22 mouse cellular contexts compared by ENCODE assay signal in the genomic region with DNA sequence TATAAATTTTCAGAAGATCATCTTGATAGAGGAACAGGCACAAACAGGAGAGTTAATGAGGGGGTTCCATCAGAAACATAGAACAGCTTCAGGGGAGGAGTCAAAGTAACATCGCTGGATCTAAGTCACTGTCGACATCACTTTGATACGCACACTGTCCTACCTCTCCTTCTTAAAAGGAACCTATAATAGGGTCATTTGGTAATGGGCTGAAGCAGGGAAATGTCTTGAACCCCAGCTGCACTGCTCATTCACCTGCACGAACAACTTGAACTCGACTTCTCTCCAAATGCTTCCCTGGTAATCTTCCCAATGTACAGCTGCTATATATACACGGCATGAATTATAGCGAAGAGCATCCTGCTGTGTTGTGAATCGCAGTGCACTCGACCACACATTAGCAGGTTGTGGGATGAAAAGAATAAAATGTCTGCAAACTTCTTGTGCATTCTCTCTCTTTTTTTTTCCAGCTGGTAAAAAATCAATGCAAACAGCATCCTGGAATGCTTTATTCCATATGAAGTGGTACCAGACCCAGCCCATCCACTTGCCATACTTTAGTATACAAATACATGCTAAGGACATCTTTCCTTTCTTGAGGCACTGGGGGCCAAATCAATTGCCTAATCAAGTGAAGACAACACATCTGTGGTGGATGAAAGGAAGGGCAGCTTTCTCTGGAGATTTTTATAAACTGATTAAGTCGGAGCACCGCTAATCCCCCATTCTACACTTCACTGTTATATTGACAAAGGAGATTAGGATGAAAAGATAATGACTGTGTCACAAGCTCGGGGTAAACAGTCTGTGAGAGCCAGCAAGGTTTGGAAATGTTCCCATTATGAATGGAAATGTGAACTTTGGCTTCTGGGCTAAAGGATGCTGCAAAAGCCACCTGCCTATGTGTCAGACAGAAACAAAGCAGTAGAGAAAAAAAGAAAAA.
A peak's percentile ranks its signal among the peaks of the same experiment; 100 is the strongest.
DNase-seq lines count a peak whose midpoint lies in the region; ATAC-seq and TF ChIP-seq lines count a peak whose summit lies in the region.
"Had no signal": no experiment of that assay in that cellular context is flagged by ENCODE, and none has a peak within 500 bp of the region (broad histone marks: within the 10 kb centered on the region; RNA-seq: fewer than 3 reads in every experiment).

No protein-coding gene starts in this region.

- peak; percentile 28 for DNase-seq in embryo, embryonic 10 days (ENCODE audit: low spot score)
- DNase-seq in embryo, embryonic 9.5 days (ENCODE audit: extremely low spot score), result no peak
- peak; percentile 40 for DNase-seq in hindbrain, postnatal 0 days (ENCODE audit: low spot score)
- no peak for DNase-seq in hindbrain, embryonic 10.5 days (ENCODE audit: low spot score)
- peak; percentile 57 for DNase-seq in midbrain, embryonic 14.5 days
- no peak for DNase-seq in cerebellum, adult 11 months
- DNase-seq in thymus, postnatal 4 days, result no peak
- DNase-seq: adrenal gland, postnatal 25 days; cerebellum, adult 18-20 months; cerebellum, postnatal 25 days; heart, adult 11 months; heart, postnatal 14 days; kidney, adult 11 months had no signal

- H3K4me1 ChIP-seq in hindbrain, postnatal 0 days (ENCODE audit: insufficient read depth, low read length), result no peaks in the 10 kb centered on the region
- H3K4me1 ChIP-seq in hindbrain, embryonic 10.5 days (replicated peaks), result peaks cover 5% of the 10 kb centered on the region; the same call in 1 of the 2 replicates
- peaks cover 11% of the 10 kb centered on the region; the same call in 1 of the 2 replicates for H3K4me1 ChIP-seq in midbrain, embryonic 14.5 days (ENCODE audit: control insufficient read depth, insufficient read depth, low read length)
- H3K4me1 ChIP-seq: embryonic facial prominence, embryonic 12.5 days; heart, embryonic 12.5 days; limb, embryonic 13.5 days; liver, embryonic 15.5 days; neural tube, embryonic 12.5 days had no signal

- no peak overlapping the region for H3K27ac ChIP-seq in hindbrain, postnatal 0 days
- no peak overlapping the region for H3K27ac ChIP-seq in hindbrain, embryonic 10.5 days
- H3K27ac ChIP-seq in midbrain, embryonic 14.5 days (replicated peaks; ENCODE audit: low read depth, low read length), result no peak overlapping the region
- H3K27ac ChIP-seq: embryonic facial prominence, embryonic 12.5 days; limb, embryonic 13.5 days; liver, embryonic 15.5 days; macrophage; neural tube, embryonic 12.5 days had no signal

- no peaks in the 10 kb centered on the region for H3K9me3 ChIP-seq in hindbrain, postnatal 0 days (ENCODE audit: low read length)
- H3K9me3 ChIP-seq in hindbrain, embryonic 10.5 days, result no peaks in the 10 kb centered on the region
- H3K9me3 ChIP-seq in midbrain, embryonic 14.5 days (ENCODE audit: control insufficient read depth, low read length), result no peaks in the 10 kb centered on the region
- H3K9me3 ChIP-seq: embryonic facial prominence, embryonic 12.5 days; heart, embryonic 12.5 days; limb, embryonic 13.5 days; liver, embryonic 15.5 days; neural tube, embryonic 12.5 days had no signal

- H3K27me3 ChIP-seq in hindbrain, postnatal 0 days (ENCODE audit: insufficient read depth, low read length), result no peaks in the 10 kb centered on the region
- H3K27me3 ChIP-seq in hindbrain, embryonic 10.5 days (ENCODE audit: insufficient read depth, poor library complexity, severe bottlenecking), result peaks cover 28% of the 10 kb centered on the region
- H3K27me3 ChIP-seq in midbrain, embryonic 14.5 days (ENCODE audit: control insufficient read depth, insufficient read depth, low read length), result peaks cover 4% of the 10 kb centered on the region; the same call in 1 of the 2 replicates
- H3K27me3 ChIP-seq: embryonic facial prominence, embryonic 12.5 days; heart, embryonic 12.5 days; limb, embryonic 13.5 days; liver, embryonic 15.5 days; neural tube, embryonic 12.5 days had no signal

- peak; percentile 43; the same call in 1 of the 2 replicates for ATAC-seq in hindbrain, postnatal 0 days
- ATAC-seq in midbrain, embryonic 14.5 days (ENCODE audit: low FRiP score, low TSS enrichment), result peak; percentile 74
- ATAC-seq in megakaryocyte progenitor cell, adult 5-6 weeks (replicated peaks; ENCODE audit: poor library complexity), result no peak
- ATAC-seq: activated CD4-positive, CD25-positive, alpha-beta regulatory T cell, adult 4 months; Patski had no signal

- no peak overlapping the region for H3K4me3 ChIP-seq in hindbrain, postnatal 0 days (ENCODE audit: low read length)
- no peak overlapping the region for H3K4me3 ChIP-seq in hindbrain, embryonic 10.5 days
- H3K4me3 ChIP-seq in midbrain, embryonic 14.5 days (replicated peaks; ENCODE audit: low read depth, low read length), result no peak overlapping the region
- H3K4me3 ChIP-seq: embryonic facial prominence, embryonic 12.5 days; heart, embryonic 12.5 days; limb, embryonic 13.5 days; liver, embryonic 15.5 days; neural tube, embryonic 12.5 days had no signal

- H3K36me3 ChIP-seq in hindbrain, postnatal 0 days (ENCODE audit: insufficient read depth, low read length), result no peaks in the 10 kb centered on the region
- no peaks in the 10 kb centered on the region for H3K36me3 ChIP-seq in hindbrain, embryonic 10.5 days
- no peaks in the 10 kb centered on the region for H3K36me3 ChIP-seq in midbrain, embryonic 14.5 days (ENCODE audit: control insufficient read depth, insufficient read depth, low read length)
- H3K36me3 ChIP-seq: embryonic facial prominence, embryonic 12.5 days; heart, embryonic 12.5 days; limb, embryonic 13.5 days; liver, embryonic 15.5 days; neural tube, embryonic 12.5 days had no signal

- H3K4me2 ChIP-seq in hindbrain, postnatal 0 days (ENCODE audit: low read depth, low read length), result no peak overlapping the region
- peak overlapping the region; percentile 35 for H3K4me2 ChIP-seq in midbrain, embryonic 14.5 days (ENCODE audit: low read length)
- H3K4me2 ChIP-seq: embryonic facial prominence, embryonic 12.5 days; heart, embryonic 12.5 days; limb, embryonic 13.5 days; liver, embryonic 15.5 days; neural tube, embryonic 12.5 days had no signal

- WGBS in hindbrain, postnatal 0 days, result 41% methylated on average over 12 of the region's 12 CpGs
- 67% methylated on average over 12 of the region's 12 CpGs for WGBS in hindbrain, embryonic 10.5 days
- WGBS in midbrain, embryonic 14.5 days, result 13% methylated on average over 12 of the region's 12 CpGs

- no peak for TF ChIP-seq CTCF in hindbrain, postnatal 0 days (IDR thresholded peaks at IDR 0.05; ENCODE audit: low read depth)

- no peak overlapping the region for H3K9ac ChIP-seq in hindbrain, postnatal 0 days (replicated peaks; ENCODE audit: low read length)
- no peak overlapping the region for H3K9ac ChIP-seq in midbrain, embryonic 14.5 days (replicated peaks; ENCODE audit: low read length)
- H3K9ac ChIP-seq: embryonic facial prominence, embryonic 12.5 days; heart, embryonic 12.5 days; limb, embryonic 13.5 days; liver, embryonic 15.5 days; neural tube, embryonic 12.5 days had no signal

Comparison
In these comparisons a context has a peak if more than half of its experiments do, and no peak if none do; other contexts are left out.
1. DNase-seq: peak in embryo, embryonic 10 days (single experiment), hindbrain, postnatal 0 days (single experiment) and midbrain, embryonic 14.5 days (single experiment); none in embryo, embryonic 9.5 days (single experiment), hindbrain, embryonic 10.5 days (single experiment), cerebellum, adult 11 months (single experiment) and thymus, postnatal 4 days (single experiment).